Mouse (Mus musculus): ENCODE data around the gene Kat8.

DNA sequence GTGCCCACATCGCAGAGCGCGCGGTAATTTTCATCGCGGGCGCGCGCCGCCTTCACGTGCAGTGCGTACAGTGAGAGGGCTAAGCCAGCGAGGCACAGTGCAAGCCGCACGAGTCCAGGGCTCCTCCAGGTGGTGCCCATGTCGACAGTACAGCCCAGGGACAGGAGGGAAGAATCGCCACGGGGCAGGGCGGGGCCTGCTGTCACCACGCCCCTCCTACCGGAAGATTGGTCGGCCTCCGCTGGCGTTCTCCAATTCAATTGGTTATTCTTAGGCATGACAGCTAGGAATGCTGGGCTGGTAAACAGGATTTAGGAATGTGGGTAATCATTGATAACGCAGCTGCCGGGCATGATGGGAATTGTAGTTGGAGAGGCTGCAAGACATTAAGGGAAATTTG, 16.9 kb upstream of the Kat8 start, which contains the start of the genes Gm21974 and Vkorc1:
- no peak for TF ChIP-seq CTCF (IDR thresholded peaks at IDR 0.05; ENCODE audit: low read depth, low read length)
- no peak for TF ChIP-seq POLR2A (IDR thresholded peaks at IDR 0.05; ENCODE audit: borderline replicate concordance, low read depth, low read length)

All from bone marrow macrophage, adult 2 months (primary cell).